Mouse (Mus musculus) heart, embryonic 16.5 days (tissue): Measurements from ENCODE around the gene Ammecr1. TPM values are rescaled to one million over a fixed set of nuclear protein-coding genes. Genes with fewer than 3 reads are reported as not detected.

Experiments
- ATAC-seq: fragments of 200-750 bp; cut with Nextera tagmentation; replicated peaks from 2 replicates; pipeline ENCODE4 v1.8.0; 2017; ENCODE audit warnings: moderate number of reproducible peaks; ENCODE audit not compliant: insufficient read depth, low FRiP score; ENCODE audit errors: extremely low read depth
- H3K27ac ChIP-seq: fragments of 300-500 bp; sonication (generic); 2 replicates; pipeline ENCODE4 v1.5.1; 2014; ENCODE audit warnings: mild to moderate bottlenecking, low read length, control low read depth, moderate library complexity
- H3K27me3 ChIP-seq: fragments of 300-500 bp; sonication (generic); 2 replicates; pipeline ENCODE4 v1.6.1; 2014; ENCODE audit warnings: low read length, mixed read lengths; ENCODE audit not compliant: control insufficient read depth, insufficient read depth
- H3K36me3 ChIP-seq: fragments of 300-500 bp; sonication (generic); 2 replicates; pipeline ENCODE4 v1.6.1; 2014; ENCODE audit not compliant: control insufficient read depth, insufficient read depth
- H3K4me1 ChIP-seq: fragments of 300-500 bp; sonication (generic); 2 replicates; pipeline ENCODE4 v1.6.1; 2014; ENCODE audit warnings: low read length, mixed read lengths; ENCODE audit not compliant: control insufficient read depth, insufficient read depth
- H3K4me2 ChIP-seq: fragments of 300-500 bp; sonication (generic); 2 replicates; pipeline ENCODE4 v1.6.1; 2014; ENCODE audit warnings: low read depth, mild to moderate bottlenecking, control low read depth, low read length
- H3K4me3 ChIP-seq: fragments of 300-500 bp; sonication (generic); 2 replicates; pipeline ENCODE4 v1.5.1; 2014; ENCODE audit warnings: mild to moderate bottlenecking, control low read depth, low read length
- H3K9ac ChIP-seq: fragments of 300-500 bp; sonication (generic); 2 replicates; pipeline ENCODE4 v1.6.1; 2014; ENCODE audit warnings: low read length, control low read depth
- H3K9me3 ChIP-seq: fragments of 300-500 bp; sonication (generic); replicated peaks from 2 replicates; pipeline ENCODE4 v1.6.1; 2016; ENCODE audit warnings: low read length; ENCODE audit not compliant: control insufficient read depth
- WGBS: fragments of 180-500 bp; shearing (Covaris S2); extraction: QIAGEN DNeasy Blood & Tissue Kit; methylation state at CpG from one replicate; pipeline ENCODE4 v1.1.7; 2014; 5-methylcytosine and 5-hydroxymethylcytosine counted together
- polyA plus RNA-seq: library from polyadenylated mRNA; unstranded; fragments of >200 nt; fragmentation: Nextera tagmentation; extraction: Ambion mirVana; gene quantifications from 2 replicates; pipeline ENCODE4 v1.2.1, GENCODE M21; 2015

Ammecr1 gene
- polyA plus RNA-seq, 1 experiment from 2014 or later = 15.1 TPM

- Histone ChIP-seq H3K9me3 (no peaks in the 10 kb centered on the region), H3K36me3 (no peaks in the 10 kb centered on the region), H3K4me2 (no peak overlapping the region), H3K27me3 (no peaks in the 10 kb centered on the region), H3K4me3 (no peak overlapping the region), H3K27ac (no peak overlapping the region), H3K9ac (no peak overlapping the region), H3K4me1 (no peaks in the 10 kb centered on the region)
- ATAC-seq = no peak
- 80% methylated on average over 6 of the region's 6 CpGs for WGBS
These were observed 69.0 kb downstream of the Ammecr1 start for GRCm38 (mm10) chrX:142897477-142898000.

- no peaks in the 10 kb centered on the region for H3K4me1 ChIP-seq
- ATAC-seq = no peak
- H3K27ac ChIP-seq = no peak overlapping the region
- no peak overlapping the region for H3K4me3 ChIP-seq
- H3K27me3 ChIP-seq = no peaks in the 10 kb centered on the region
- H3K9me3 ChIP-seq = no peaks in the 10 kb centered on the region
- H3K4me2 ChIP-seq = no peak overlapping the region
- no peak overlapping the region for H3K9ac ChIP-seq
- H3K36me3 ChIP-seq = no peaks in the 10 kb centered on the region
- WGBS = 77% methylated on average over 2 of the region's 2 CpGs
These were observed 71.2 kb downstream of the Ammecr1 start for GRCm38 (mm10) chrX:142895316-142895715.

- Histone ChIP-seq H3K36me3 (no peaks in the 10 kb centered on the region), H3K4me3 (no peak overlapping the region), H3K4me1 (peaks cover 2% of the 10 kb centered on the region; the same call in 1 of the 2 replicates), H3K9me3 (no peaks in the 10 kb centered on the region), H3K9ac (no peak overlapping the region), H3K4me2 (no peak overlapping the region), H3K27ac (no peak overlapping the region), H3K27me3 (no peaks in the 10 kb centered on the region)
- ATAC-seq = no peak
- 80% methylated on average over 7 of the region's 7 CpGs for WGBS
These were observed 80.6 kb downstream of the Ammecr1 start for GRCm38 (mm10) chrX:142885962-142886361.

GRCm38 (mm10) chrX:142883593-142883992 is 82.9 kb downstream of the Ammecr1 start:
- 86% methylated on average over 4 of the region's 4 CpGs for WGBS
- Histone ChIP-seq H3K27me3 (no peaks in the 10 kb centered on the region), H3K4me1 (peaks cover 2% of the 10 kb centered on the region; the same call in 1 of the 2 replicates), H3K36me3 (no peaks in the 10 kb centered on the region), H3K4me2 (no peak overlapping the region), H3K9me3 (no peaks in the 10 kb centered on the region), H3K9ac (no peak overlapping the region), H3K27ac (no peak overlapping the region), H3K4me3 (no peak overlapping the region)
- ATAC-seq = no peak

- ATAC-seq = no peak
- H3K9ac ChIP-seq = no peak overlapping the region
- no peaks in the 10 kb centered on the region for H3K36me3 ChIP-seq
- H3K9me3 ChIP-seq = no peaks in the 10 kb centered on the region
- H3K27me3 ChIP-seq = no peaks in the 10 kb centered on the region
- H3K4me3 ChIP-seq = no peak overlapping the region
- WGBS = 84% methylated on average over 5 of the region's 5 CpGs
- peaks cover 2% of the 10 kb centered on the region; the same call in 1 of the 2 replicates for H3K4me1 ChIP-seq
- no peak overlapping the region for H3K4me2 ChIP-seq
- H3K27ac ChIP-seq = no peak overlapping the region
These were observed 84.3 kb downstream of the Ammecr1 start for GRCm38 (mm10) chrX:142882255-142882654.

- H3K27me3 ChIP-seq = no peaks in the 10 kb centered on the region
- 0 out of 2 replicates have a peak, but pooled peaks have one; percentile 37 for ATAC-seq
- H3K9me3 ChIP-seq = no peaks in the 10 kb centered on the region
- H3K36me3 ChIP-seq = no peaks in the 10 kb centered on the region
- no peak overlapping the region for H3K9ac ChIP-seq
- no peak overlapping the region for H3K27ac ChIP-seq
- 45% methylated on average over 2 of the region's 2 CpGs for WGBS
- H3K4me3 ChIP-seq = no peak overlapping the region
- H3K4me2 ChIP-seq = no peak overlapping the region
- H3K4me1 ChIP-seq = peaks cover 5% of the 10 kb centered on the region; the same call in 1 of the 2 replicates
These were observed 96.7 kb downstream of the Ammecr1 start for GRCm38 (mm10) chrX:142869844-142870243.

- Histone ChIP-seq H3K4me2 (no peak overlapping the region), H3K4me1 (0 out of 2 replicates have a peak, but pooled peaks cover 2% of the 10 kb centered on the region), H3K4me3 (no peak overlapping the region), H3K36me3 (no peaks in the 10 kb centered on the region), H3K27me3 (no peaks in the 10 kb centered on the region), H3K9me3 (no peaks in the 10 kb centered on the region), H3K9ac (no peak overlapping the region), H3K27ac (no peak overlapping the region)
- ATAC-seq = no peak
- 78% methylated on average over 9 of the region's 9 CpGs for WGBS
These were observed 118.5 kb downstream of the Ammecr1 start for GRCm38 (mm10) chrX:142848032-142848431.

- WGBS = 76% methylated on average over 6 of the region's 6 CpGs
- Histone ChIP-seq H3K27me3 (no peaks in the 10 kb centered on the region), H3K9me3 (no peaks in the 10 kb centered on the region), H3K4me3 (no peak overlapping the region), H3K27ac (no peak overlapping the region), H3K9ac (no peak overlapping the region), H3K36me3 (no peaks in the 10 kb centered on the region), H3K4me2 (no peak overlapping the region), H3K4me1 (0 out of 2 replicates have a peak, but pooled peaks cover 2% of the 10 kb centered on the region)
- no peak for ATAC-seq
These were observed 120.3 kb downstream of the Ammecr1 start for GRCm38 (mm10) chrX:142846266-142846665.

GRCm38 (mm10) chrX:142841916-142842315 is 124.6 kb downstream of the Ammecr1 start:
- Histone ChIP-seq H3K9ac (no peak overlapping the region), H3K4me3 (no peak overlapping the region), H3K36me3 (no peaks in the 10 kb centered on the region; the same call in 1 of the 2 replicates), H3K9me3 (no peaks in the 10 kb centered on the region), H3K27me3 (no peaks in the 10 kb centered on the region), H3K27ac (no peak overlapping the region), H3K4me1 (no peaks in the 10 kb centered on the region; the same call in 1 of the 2 replicates), H3K4me2 (no peak overlapping the region)
- WGBS = 65% methylated on average over 4 of the region's 4 CpGs
- no peak for ATAC-seq
